Mouse (Mus musculus): Measurements from ENCODE around the gene Fam131c. TPM values are rescaled to one million over a fixed set of nuclear protein-coding genes. Genes with fewer than 3 reads are reported as not detected.

Gene Fam131c
- total and polyA plus RNA-seq, 3 experiments, result not detected

DNA sequence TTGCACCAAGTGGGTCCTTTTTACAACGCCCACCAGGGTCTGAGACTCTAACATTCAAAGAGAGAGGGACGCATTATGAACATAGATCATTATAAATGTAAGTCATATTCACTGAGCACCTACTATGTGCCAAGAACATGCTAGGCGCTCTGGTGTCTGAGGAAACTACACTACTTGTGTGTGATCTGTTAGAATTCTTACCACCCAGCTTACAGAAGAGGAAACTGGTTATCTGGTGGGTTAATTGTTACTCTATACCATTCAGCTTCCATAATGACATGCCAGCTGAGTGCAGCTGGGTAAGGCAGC, 37.2 kb downstream of the Fam131c start:
- Histone ChIP-seq H3K4me1 (ENCODE audit: control insufficient read depth in 1 of 2, insufficient read depth in 2 of 2) (peaks cover 14 to 29% of the 10 kb centered on the region in 2 experiments), H3K4me3 (replicated peaks in 1 of 3; ENCODE audit: low read depth in 2 of 3, low read length in 2 of 3, poor library complexity in 1 of 3) (no peak overlapping the region), H3K4me2 (ENCODE audit: insufficient read depth, low read depth, poor library complexity, severe bottlenecking) (no peak overlapping the region), H3K27ac (ENCODE audit: insufficient read depth, low read depth) (no peak overlapping the region), H3K9ac (ENCODE audit: insufficient read depth, low read depth) (no peak overlapping the region), H3K79me2 (replicated peaks; ENCODE audit: control insufficient read depth, extremely low read depth, insufficient read depth, poor library complexity, severe bottlenecking) (no peaks in the 10 kb centered on the region), H3K27me3 (replicated peaks) (peaks cover 11% of the 10 kb centered on the region), H3K9me3 (replicated peaks; ENCODE audit: low read length) (no peaks in the 10 kb centered on the region), H3K36me3 (replicated peaks in 1 of 2; ENCODE audit: control insufficient read depth in 1 of 2, insufficient read depth in 1 of 2, low read length in 1 of 2) (no peaks in the 10 kb centered on the region)
- dilution Hi-C loops (cut with MboI; ENCODE audit: extremely low pct_ligation_motif_present, extremely low pct_unique_long_range_greater_than_20kb, low sequenced_read_pairs), result no loop called here
- in situ Hi-C loops (cut with MboI; ENCODE audit: low pct_ligation_motif_present, low pct_unique_long_range_greater_than_20kb, low sequenced_read_pairs), result loop anchor here (5.0 to 25.0 kb wide), 3 partner anchors 177 to 682 kb away; partner anchors contain the start of gene Tmem51
- DNase-seq (ENCODE audit: extremely low read depth), result no peak
- no peak for TF ChIP-seq USF1 (IDR thresholded peaks at IDR 0.05; ENCODE audit: low read depth, low read length)
- peak; percentile 88 for TF ChIP-seq ZKSCAN1 (IDR thresholded peaks at IDR 0.05; ENCODE audit: borderline replicate concordance, low read depth, low read length)

DNA sequence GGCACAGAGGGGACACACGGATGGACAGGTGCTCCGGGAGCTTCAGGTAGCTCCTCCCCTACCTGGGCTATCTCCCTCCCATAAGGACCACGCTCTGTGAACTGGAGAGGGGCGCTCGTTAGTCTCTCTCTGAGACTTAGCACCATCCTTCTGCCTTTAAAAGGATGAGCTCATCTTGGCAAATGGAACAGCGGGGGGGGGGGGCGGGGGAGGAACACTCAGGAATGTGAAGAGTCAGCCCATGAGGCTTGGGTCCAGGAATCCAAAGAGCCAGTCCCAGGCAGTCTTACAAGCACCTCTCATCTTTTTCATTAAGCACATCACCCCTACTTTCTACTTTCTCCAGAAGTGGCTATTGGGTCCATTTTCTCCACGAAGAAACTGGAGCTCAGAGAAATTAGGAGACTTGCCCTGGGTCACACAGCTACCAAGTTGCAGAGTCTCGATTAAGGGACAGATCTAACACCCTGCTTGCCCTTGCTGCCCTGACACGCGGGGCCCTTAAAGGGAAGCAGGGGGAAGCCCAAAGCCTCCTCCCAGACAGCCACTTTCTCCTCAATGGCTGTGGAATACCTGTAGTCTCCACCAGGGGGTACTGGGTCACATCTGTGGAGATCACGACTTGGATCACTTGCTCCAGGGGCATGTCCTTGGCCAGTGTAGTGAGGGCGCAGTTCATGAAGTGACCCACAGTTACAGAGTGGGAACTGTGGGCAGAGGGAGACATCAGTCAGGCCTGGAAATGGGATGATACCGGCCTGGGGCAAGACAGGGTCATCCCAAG, 38.7 kb downstream of the Fam131c start:
- Histone ChIP-seq H3K27me3 (replicated peaks) (peaks cover 8% of the 10 kb centered on the region), H3K4me3 (replicated peaks in 1 of 3; ENCODE audit: low read depth in 2 of 3, low read length in 2 of 3, poor library complexity in 1 of 3) (no peak overlapping the region), H3K4me1 (ENCODE audit: control insufficient read depth in 1 of 2, insufficient read depth in 2 of 2) (peaks cover 14 to 29% of the 10 kb centered on the region in 2 experiments), H3K9me3 (replicated peaks; ENCODE audit: low read length) (no peaks in the 10 kb centered on the region), H3K27ac (ENCODE audit: insufficient read depth, low read depth) (no peak overlapping the region), H3K36me3 (replicated peaks in 1 of 2; ENCODE audit: control insufficient read depth in 1 of 2, insufficient read depth in 1 of 2, low read length in 1 of 2) (no peaks in the 10 kb centered on the region), H3K79me2 (replicated peaks; ENCODE audit: control insufficient read depth, extremely low read depth, insufficient read depth, poor library complexity, severe bottlenecking) (no peaks in the 10 kb centered on the region), H3K9ac (ENCODE audit: insufficient read depth, low read depth) (no peak overlapping the region), H3K4me2 (ENCODE audit: insufficient read depth, low read depth, poor library complexity, severe bottlenecking) (no peak overlapping the region)
- dilution Hi-C loops (cut with MboI; ENCODE audit: extremely low pct_ligation_motif_present, extremely low pct_unique_long_range_greater_than_20kb, low sequenced_read_pairs) (no loop called here), in situ Hi-C loops (cut with MboI; ENCODE audit: low pct_ligation_motif_present, low pct_unique_long_range_greater_than_20kb, low sequenced_read_pairs) (loop anchor here (5.0 to 25.0 kb wide), 3 partner anchors 176 to 681 kb away; partner anchors contain the start of gene Tmem51)
- TF ChIP-seq USF2 (conservative IDR thresholded peaks at IDR 0.05; ENCODE audit: low read depth, low read length) (no peak), MAFK (IDR thresholded peaks at IDR 0.05; ENCODE audit: insufficient replicate concordance, low read length) (no peak), ZC3H11A (IDR thresholded peaks at IDR 0.05; ENCODE audit: low read depth, low read length) (peak; percentile 39; the same call in 1 of the 2 replicates), ZKSCAN1 (IDR thresholded peaks at IDR 0.05; ENCODE audit: borderline replicate concordance, low read depth, low read length) (no peak), MEF2A (IDR thresholded peaks at IDR 0.05; ENCODE audit: borderline replicate concordance, low read depth, low read length) (peak; percentile 55; the same call in 1 of the 2 replicates), RAD21 (IDR thresholded peaks at IDR 0.05; ENCODE audit: low read depth, low read length) (peak; percentile 77), CTCF (conservative IDR thresholded peaks at IDR 0.05 in 1 of 2, IDR thresholded peaks at IDR 0.05 in 1 of 2; ENCODE audit: low read depth in 2 of 2, low read length in 2 of 2) (peak; percentile 51 to 88; a peak in 3 of 4 replicates), CHD2 (IDR thresholded peaks at IDR 0.05; ENCODE audit: low read length) (no peak), POLR2AphosphoS2 (IDR thresholded peaks at IDR 0.05; ENCODE audit: low read depth, low read length) (no peak), IRF4 (IDR thresholded peaks at IDR 0.05; ENCODE audit: low read depth, low read length) (peak; percentile 6; the same call in 1 of the 2 replicates), SMC3 (IDR thresholded peaks at IDR 0.05; ENCODE audit: low read depth, low read length) (peak; percentile 93), E2F4 (IDR thresholded peaks at IDR 0.05; ENCODE audit: insufficient replicate concordance, low read depth, low read length) (no peak)
- DNase-seq (ENCODE audit: extremely low read depth), result peak; percentile 75

Data from CH12.LX (cell line).